Mouse (Mus musculus) cerebellum, postnatal 14 days (tissue): Measurements from ENCODE around the gene Zfp335.

Experiments used
- DNase-seq, 2 experiments: peaks; one replicate each; pipeline ENCODE4 v3.0.0; 2021; ENCODE audit warnings: mixed read lengths in 2 of 2

Zfp335 gene

GRCm38 (mm10) chr2:164911086-164912048, at the start of gene Zfp335:
TSS of gene Zfp335 (minus strand) at chr2:164911757.
- DNase-seq: peak; percentile 95 to 96

GRCm38 (mm10) chr2:164960716-164961441, 49.3 kb upstream of the Zfp335 start, which contains the start of gene Slc12a5:
TSS of gene Slc12a5 (plus strand) at chr2:164960802.
- DNase-seq: peak; percentile 80 to 81

GRCm38 (mm10) chr2:164957548-164958315, 46.2 kb upstream of the Zfp335 start:
- peak in 1 of 2 experiments; percentile 4 for DNase-seq

- DNase-seq: no peak
These were observed 44.6 kb upstream of the Zfp335 start for GRCm38 (mm10) chr2:164956195-164956594.

- no peak for DNase-seq
These were observed 44.2 kb upstream of the Zfp335 start for GRCm38 (mm10) chr2:164955725-164956124.

- peak; percentile 95 to 97 for DNase-seq
These were observed 41.7 kb upstream of the Zfp335 start for GRCm38 (mm10) chr2:164953224-164953623.

- DNase-seq: peak; percentile 6 to 43
These were observed 40.9 kb upstream of the Zfp335 start for GRCm38 (mm10) chr2:164952448-164952847.

- DNase-seq: peak; percentile 24 to 62
These were observed 40.2 kb upstream of the Zfp335 start for GRCm38 (mm10) chr2:164951745-164952144.

- DNase-seq: peak; percentile 36 to 75
These were observed 38.9 kb upstream of the Zfp335 start for GRCm38 (mm10) chr2:164950501-164950900.

- no peak for DNase-seq
These were observed 37.4 kb upstream of the Zfp335 start for GRCm38 (mm10) chr2:164948962-164949361.

GRCm38 (mm10) chr2:164947930-164948329, 36.4 kb upstream of the Zfp335 start:
- DNase-seq: peak in 1 of 2 experiments; percentile 32

GRCm38 (mm10) chr2:164947506-164947905, 35.9 kb upstream of the Zfp335 start:
- no peak for DNase-seq

GRCm38 (mm10) chr2:164942692-164943290, 31.2 kb upstream of the Zfp335 start:
- no peak for DNase-seq

- no peak for DNase-seq
These were observed 28.7 kb upstream of the Zfp335 start, which contains the start of gene Mmp9 for GRCm38 (mm10) chr2:164940140-164940830. TSS of gene Mmp9 (plus strand) at chr2:164940780.

GRCm38 (mm10) chr2:164939106-164939505, 27.5 kb upstream of the Zfp335 start:
- DNase-seq: peak; percentile 65 to 66

- DNase-seq: peak; percentile 57 to 58
These were observed 26.9 kb upstream of the Zfp335 start for GRCm38 (mm10) chr2:164938146-164939091.

- no peak for DNase-seq
These were observed 24.4 kb upstream of the Zfp335 start for GRCm38 (mm10) chr2:164935991-164936390.

GRCm38 (mm10) chr2:164933534-164933933, 22.0 kb upstream of the Zfp335 start:
- no peak for DNase-seq

GRCm38 (mm10) chr2:164930706-164931581, 19.4 kb upstream of the Zfp335 start:
- no peak for DNase-seq
